Mouse (Mus musculus) kidney, embryonic 16.5 days (tissue): ENCODE data around the gene Cd5l. TPM values are rescaled to one million over a fixed set of nuclear protein-coding genes. Genes with fewer than 3 reads are reported as not detected.
"Not testable (repeated sequence)": the region's sequence is repeated elsewhere in the genome, so short reads cannot be mapped to it uniquely, and the experiment has no call there.

Experiments used
- ATAC-seq: fragments of 200-750 bp; cut with Nextera tagmentation; 2 replicates; pipeline ENCODE4 v1.8.0; 2017; ENCODE audit warnings: moderate TSS enrichment; ENCODE audit not compliant: low FRiP score, low TSS enrichment
- H3K27ac ChIP-seq: fragments of 300-500 bp; sonication (generic); 2 replicates; pipeline ENCODE4 v1.5.1; 2014; ENCODE audit warnings: low read length
- H3K27me3 ChIP-seq: fragments of 300-500 bp; sonication (generic); 2 replicates; pipeline ENCODE4 v1.6.1; 2014; ENCODE audit warnings: low read length, control low read depth, mixed read lengths; ENCODE audit not compliant: insufficient read depth
- H3K36me3 ChIP-seq: fragments of 300-500 bp; sonication (generic); 2 replicates; pipeline ENCODE4 v1.6.1; 2014; ENCODE audit warnings: low read length, control low read depth, mixed read lengths; ENCODE audit not compliant: insufficient read depth
- H3K4me1 ChIP-seq: fragments of 300-500 bp; sonication (generic); 2 replicates; pipeline ENCODE4 v1.6.1; 2014; ENCODE audit warnings: low read length, control low read depth, mixed read lengths; ENCODE audit not compliant: insufficient read depth
- H3K4me2 ChIP-seq: fragments of 300-500 bp; sonication (generic); replicated peaks from 2 replicates; pipeline ENCODE4 v1.6.1; 2014; ENCODE audit warnings: low read depth, low read length
- H3K4me3 ChIP-seq: fragments of 300-500 bp; sonication (generic); 2 replicates; pipeline ENCODE4 v1.5.1; 2014; ENCODE audit warnings: mild to moderate bottlenecking, low read length
- H3K9ac ChIP-seq: fragments of 300-500 bp; sonication (generic); replicated peaks from 2 replicates; pipeline ENCODE4 v1.6.1; 2014; ENCODE audit warnings: low read length
- H3K9me3 ChIP-seq: fragments of 300-500 bp; sonication (generic); 2 replicates; pipeline ENCODE4 v1.6.1; 2016; ENCODE audit warnings: low read length, control low read depth
- whole genome bisulfite sequencing: fragments of 180-500 bp; shearing (Covaris S2); extraction: QIAGEN DNeasy Blood & Tissue Kit; methylation state at CpG from one replicate; pipeline ENCODE4 v1.1.7; 2014; 5-methylcytosine and 5-hydroxymethylcytosine counted together
- polyA plus RNA-seq: library from polyadenylated mRNA; unstranded; fragments of >200 nt; fragmentation: Nextera tagmentation; extraction: Ambion mirVana; gene quantifications from 2 replicates; pipeline ENCODE4 v1.2.1, GENCODE M21; 2015

The Cd5l gene
- polyA plus RNA-seq = 0.31 and 0.59 TPM in 2 replicates

DNA sequence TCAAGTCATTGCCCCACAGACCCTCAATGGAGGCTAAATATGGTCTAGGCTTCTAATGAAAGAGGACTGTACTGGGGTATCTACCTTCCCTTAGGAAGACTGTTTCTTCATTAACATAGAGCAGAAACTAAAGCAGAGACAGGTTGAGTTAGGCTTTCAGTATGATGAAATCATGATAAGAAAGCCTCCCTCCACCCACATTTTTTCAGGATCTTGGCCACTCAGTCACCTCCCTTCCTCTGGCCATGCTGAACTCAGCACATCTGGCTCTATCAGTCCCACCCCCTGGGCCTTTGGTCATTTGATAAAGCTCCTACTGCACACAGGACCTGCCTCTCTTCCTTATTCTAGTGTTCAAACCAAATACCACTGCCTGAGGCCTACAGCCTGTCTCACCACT is at the start of gene Cd5l:
Gene Cd5l (plus strand): TSS at position 301 of the 400 bp plus-strand sequence.
- Histone ChIP-seq H3K27ac (no peak within 1 kb of the TSS), H3K36me3 (no peaks in the 10 kb centered on the region), H3K9me3 (no peaks in the 10 kb centered on the region), H3K9ac (no peak within 1 kb of the TSS), H3K4me1 (no peaks in the 10 kb centered on the region), H3K4me2 (no peak within 1 kb of the TSS), H3K4me3 (no peak within 1 kb of the TSS), H3K27me3 (no peaks in the 10 kb centered on the region)
- ATAC-seq = no peak

DNA sequence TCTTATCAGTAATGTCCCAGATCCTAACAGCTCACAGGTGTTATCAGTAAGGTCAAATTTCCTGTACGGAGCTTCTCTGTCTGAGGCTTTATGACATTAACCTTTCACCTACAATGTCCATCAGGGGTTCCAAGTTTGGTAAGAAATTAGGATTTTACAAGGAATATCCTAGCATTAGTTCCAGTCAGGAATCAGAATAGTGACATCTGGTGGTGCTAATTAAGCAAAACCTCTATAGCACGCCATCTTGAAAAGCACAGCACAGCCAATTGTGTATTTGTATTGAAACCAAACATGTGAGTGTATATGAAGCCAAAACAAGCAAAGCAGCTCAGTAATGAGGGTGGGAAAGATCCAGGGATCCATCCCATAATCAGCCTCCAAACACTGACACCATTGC is 47.8 kb upstream of the Cd5l start:
- no peaks in the 10 kb centered on the region for H3K9me3 ChIP-seq
- WGBS = 66% methylated on average over 2 of the region's 2 CpGs
- H3K27me3 ChIP-seq = no peaks in the 10 kb centered on the region
- H3K4me3 ChIP-seq = no peak overlapping the region
- H3K9ac ChIP-seq = no peak overlapping the region
- H3K36me3 ChIP-seq = no peaks in the 10 kb centered on the region
- H3K4me1 ChIP-seq = no peaks in the 10 kb centered on the region
- H3K27ac ChIP-seq = no peak overlapping the region
- ATAC-seq = no peak
- H3K4me2 ChIP-seq = no peak overlapping the region

DNA sequence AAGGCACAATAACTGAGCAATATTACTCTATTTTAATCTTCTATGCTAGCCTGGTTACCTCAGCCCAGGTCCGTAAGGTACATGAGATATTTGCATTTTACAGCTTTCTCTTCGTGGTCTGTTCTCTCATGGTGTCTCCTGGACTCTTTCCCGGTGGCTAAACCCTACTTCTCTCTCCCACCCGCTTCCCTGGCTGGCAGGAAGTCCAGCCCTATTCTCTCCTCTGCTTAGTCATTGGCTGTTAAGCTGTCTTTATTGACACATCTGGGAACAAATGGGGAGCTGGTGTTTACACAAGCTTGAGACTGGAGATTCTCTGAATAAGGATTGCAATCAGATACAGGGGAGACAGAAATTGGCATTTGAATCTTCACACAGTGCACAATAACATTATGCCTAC is 35.1 kb upstream of the Cd5l start:
- no peaks in the 10 kb centered on the region for H3K27me3 ChIP-seq
- WGBS = 42% methylated on average over 4 of the region's 4 CpGs

DNA sequence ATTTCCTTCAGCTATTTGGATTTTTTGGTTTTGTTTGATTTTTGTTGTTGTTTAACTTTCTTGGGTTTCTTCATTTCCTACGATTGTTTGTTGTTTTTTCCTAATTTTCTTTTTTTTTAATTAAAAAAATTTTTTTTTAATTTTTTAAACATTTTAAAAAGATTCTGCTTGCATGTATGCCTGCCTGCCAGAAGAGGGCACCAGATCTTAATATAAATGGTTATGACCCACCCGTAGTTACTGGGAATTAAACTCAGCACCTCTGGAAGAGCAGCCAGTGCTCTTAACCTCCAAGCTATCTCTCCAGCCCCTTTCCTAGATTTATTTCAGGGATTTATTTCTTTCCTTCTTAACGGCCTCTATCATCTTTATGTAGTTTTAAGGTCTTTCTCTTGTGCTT is 33.9 kb upstream of the Cd5l start:
- Histone ChIP-seq H3K27me3 (no peaks in the 10 kb centered on the region), H3K9ac (no peak overlapping the region), H3K36me3 (no peaks in the 10 kb centered on the region), H3K4me3 (no peak overlapping the region), H3K4me1 (no peaks in the 10 kb centered on the region), H3K9me3 (no peaks in the 10 kb centered on the region), H3K27ac (no peak overlapping the region), H3K4me2 (no peak overlapping the region)
- 19% methylated on average over 3 of the region's 3 CpGs for WGBS
- no peak for ATAC-seq

More for the DNA sequence above, 35.1 kb upstream of the Cd5l start:
- no peak overlapping the region for H3K27ac ChIP-seq
- H3K9me3 ChIP-seq = no peaks in the 10 kb centered on the region
- H3K4me3 ChIP-seq = no peak overlapping the region
- no peak for ATAC-seq
- no peaks in the 10 kb centered on the region for H3K4me1 ChIP-seq
- H3K9ac ChIP-seq = no peak overlapping the region
- no peaks in the 10 kb centered on the region for H3K36me3 ChIP-seq
- H3K4me2 ChIP-seq = no peak overlapping the region

DNA sequence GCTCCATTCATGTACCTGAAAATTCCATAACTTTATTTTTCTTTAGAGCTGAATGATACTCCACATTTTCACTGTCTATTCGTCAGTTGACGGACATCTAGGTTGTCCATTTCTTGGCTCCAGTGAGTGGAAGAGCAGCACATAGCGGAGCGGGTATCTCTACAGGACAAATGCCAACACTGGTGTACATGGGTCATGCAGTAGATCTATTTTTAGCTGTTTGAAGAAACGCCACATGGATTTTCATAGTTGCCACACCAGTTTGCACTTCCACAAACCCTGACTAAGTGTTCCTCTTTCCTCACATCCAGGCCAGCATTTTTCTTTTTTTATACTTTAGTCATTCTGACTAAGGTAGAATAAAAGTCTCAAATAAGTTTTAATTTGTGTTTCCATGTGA is 19.8 kb upstream of the Cd5l start:
- no peak for ATAC-seq
- Histone ChIP-seq H3K27ac (no peak overlapping the region), H3K9me3 (no peaks in the 10 kb centered on the region), H3K4me1 (no peaks in the 10 kb centered on the region), H3K4me3 (no peak overlapping the region), H3K36me3 (no peaks in the 10 kb centered on the region), H3K4me2 (no peak overlapping the region), H3K27me3 (no peaks in the 10 kb centered on the region), H3K9ac (no peak overlapping the region)
- WGBS = 84% methylated on average over 5 of the region's 5 CpGs

DNA sequence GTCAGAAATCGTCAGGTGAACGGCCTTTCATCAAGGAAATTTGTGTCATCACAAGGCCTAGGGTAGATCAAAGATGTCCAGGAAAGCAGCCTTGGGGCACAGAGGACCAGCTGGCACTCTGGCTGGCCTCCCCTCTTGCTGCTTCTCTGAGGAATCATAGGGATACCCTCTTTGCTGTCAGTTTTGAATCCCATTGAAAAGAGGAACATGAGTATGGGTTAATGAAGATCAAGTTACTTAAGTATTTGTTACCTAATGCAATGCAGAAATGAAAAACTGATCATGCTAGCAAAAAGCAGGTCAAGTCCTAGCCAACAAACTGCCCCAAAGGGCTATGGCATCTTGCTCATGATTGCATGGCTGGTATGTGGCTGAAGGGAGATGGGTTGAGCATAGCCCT is 6.7 kb upstream of the Cd5l start:
- H3K36me3 ChIP-seq, H3K4me3 ChIP-seq, H3K27me3 ChIP-seq, ATAC-seq, H3K4me2 ChIP-seq, H3K4me1 ChIP-seq, H3K9ac ChIP-seq, H3K27ac ChIP-seq, H3K9me3 ChIP-seq: not testable (repeated sequence)
- WGBS = 84% methylated on average over 2 of the region's 2 CpGs

DNA sequence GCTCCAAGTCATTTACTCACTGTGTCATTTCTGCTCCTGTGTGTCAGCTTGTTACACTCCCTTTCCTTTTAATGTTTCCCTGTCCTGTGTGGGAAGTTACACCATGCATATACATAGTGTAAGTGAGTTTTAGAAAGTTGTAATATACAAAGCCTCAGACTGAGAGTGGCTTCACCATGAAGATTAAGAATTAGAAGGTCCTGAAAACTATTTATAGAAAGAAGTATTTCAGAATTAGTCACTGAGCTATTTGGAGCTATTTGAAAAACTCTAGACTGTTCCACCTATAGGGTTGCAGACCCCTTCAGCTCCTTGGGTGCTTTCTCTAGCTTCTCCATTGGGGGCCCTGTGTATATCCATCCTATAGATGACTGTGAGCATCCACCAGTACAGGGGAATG is 1.5 kb downstream of the Cd5l start:
- no peaks in the 10 kb centered on the region for H3K9me3 ChIP-seq
- H3K4me3 ChIP-seq = no peak overlapping the region
- no peak overlapping the region for H3K4me2 ChIP-seq
- no peak for ATAC-seq
- no peaks in the 10 kb centered on the region for H3K4me1 ChIP-seq
- no peak overlapping the region for H3K9ac ChIP-seq
- H3K27me3 ChIP-seq = no peaks in the 10 kb centered on the region
- no peaks in the 10 kb centered on the region for H3K36me3 ChIP-seq
- H3K27ac ChIP-seq = no peak overlapping the region

DNA sequence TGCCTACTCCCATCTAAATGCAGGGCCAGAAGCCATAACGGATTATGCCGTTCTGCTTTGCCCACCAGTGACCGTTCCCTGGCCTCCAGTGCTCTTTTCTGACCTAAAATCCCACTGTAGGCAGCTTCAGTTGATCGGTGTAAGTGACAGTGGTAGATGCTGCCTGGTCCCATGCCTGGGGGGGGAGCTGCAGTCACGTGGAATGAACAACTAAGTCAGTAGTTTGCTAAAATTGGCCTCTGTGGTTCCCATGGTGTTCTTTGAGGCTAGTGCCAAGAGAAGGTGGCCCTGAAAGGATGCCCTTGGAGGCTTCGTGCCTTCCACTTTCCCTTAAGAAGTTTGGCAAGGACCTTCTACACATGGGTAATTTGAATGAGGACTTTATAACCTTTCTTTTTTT is 2.8 kb downstream of the Cd5l start:
- no peaks in the 10 kb centered on the region for H3K9me3 ChIP-seq
- no peaks in the 10 kb centered on the region for H3K27me3 ChIP-seq
- ATAC-seq = no peak
- no peak overlapping the region for H3K9ac ChIP-seq
- H3K4me3 ChIP-seq = no peak overlapping the region
- no peaks in the 10 kb centered on the region for H3K4me1 ChIP-seq
- H3K27ac ChIP-seq = no peak overlapping the region
- no peak overlapping the region for H3K4me2 ChIP-seq
- 84% methylated on average over 6 of the region's 6 CpGs for WGBS
- no peaks in the 10 kb centered on the region for H3K36me3 ChIP-seq

DNA sequence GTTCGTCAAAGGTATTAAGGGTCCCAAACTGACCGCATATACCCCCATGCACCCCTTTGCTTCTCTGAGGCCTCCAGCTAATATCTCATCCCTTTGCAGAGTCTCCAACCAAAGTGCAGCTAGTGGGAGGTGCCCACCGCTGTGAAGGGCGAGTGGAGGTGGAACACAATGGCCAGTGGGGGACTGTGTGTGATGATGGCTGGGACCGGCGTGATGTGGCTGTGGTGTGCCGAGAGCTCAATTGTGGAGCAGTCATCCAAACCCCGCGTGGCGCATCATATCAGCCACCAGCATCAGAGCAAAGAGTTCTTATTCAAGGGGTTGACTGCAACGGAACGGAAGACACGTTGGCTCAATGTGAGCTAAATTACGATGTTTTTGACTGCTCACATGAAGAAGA is 8.0 kb downstream of the Cd5l start:
- Histone ChIP-seq H3K36me3 (no peaks in the 10 kb centered on the region), H3K9ac (no peak overlapping the region), H3K4me1 (no peaks in the 10 kb centered on the region), H3K9me3 (no peaks in the 10 kb centered on the region), H3K4me3 (no peak overlapping the region), H3K27ac (no peak overlapping the region), H3K4me2 (no peak overlapping the region), H3K27me3 (no peaks in the 10 kb centered on the region)
- WGBS = 94% methylated on average over 14 of the region's 14 CpGs
- ATAC-seq = no peak

DNA sequence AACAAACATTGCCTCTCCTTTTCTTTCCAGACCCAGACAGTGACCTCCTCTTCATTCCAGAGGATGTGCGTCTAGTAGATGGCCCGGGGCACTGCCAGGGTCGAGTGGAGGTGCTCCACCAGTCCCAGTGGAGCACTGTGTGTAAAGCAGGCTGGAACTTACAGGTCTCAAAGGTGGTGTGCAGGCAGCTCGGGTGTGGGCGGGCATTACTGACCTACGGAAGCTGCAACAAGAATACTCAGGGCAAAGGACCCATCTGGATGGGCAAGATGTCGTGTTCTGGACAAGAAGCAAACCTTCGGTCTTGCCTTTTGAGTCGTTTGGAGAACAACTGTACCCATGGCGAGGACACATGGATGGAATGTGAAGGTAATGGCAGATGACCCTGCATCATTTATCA is 9.8 kb downstream of the Cd5l start:
- WGBS = 81% methylated on average over 10 of the region's 10 CpGs
- no peaks in the 10 kb centered on the region for H3K36me3 ChIP-seq
- H3K27ac ChIP-seq = no peak overlapping the region
- H3K4me1 ChIP-seq = no peaks in the 10 kb centered on the region
- H3K4me2 ChIP-seq = no peak overlapping the region
- H3K27me3 ChIP-seq = no peaks in the 10 kb centered on the region
- H3K9ac ChIP-seq = no peak overlapping the region
- no peak overlapping the region for H3K4me3 ChIP-seq
- H3K9me3 ChIP-seq = no peaks in the 10 kb centered on the region
- no peak for ATAC-seq

DNA sequence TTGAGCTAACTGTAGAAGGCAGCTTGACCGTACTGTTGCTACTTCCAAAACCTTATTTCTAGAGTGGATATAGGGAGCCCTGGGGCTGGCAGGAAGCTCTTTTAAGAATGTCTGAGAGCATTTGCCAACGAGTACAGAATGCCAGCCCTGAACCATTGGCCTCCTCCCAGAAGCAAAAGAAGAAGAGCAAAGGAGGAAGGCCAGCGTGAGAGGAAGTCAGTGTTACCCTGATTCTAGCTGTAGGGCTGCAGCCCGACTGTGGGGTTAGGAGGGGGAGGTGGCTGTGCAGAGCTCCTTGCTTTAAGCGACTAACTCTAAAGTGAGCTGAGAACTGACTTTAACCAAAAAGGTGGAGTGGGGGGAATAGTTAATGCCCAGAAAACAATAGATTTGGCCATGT is 11.5 kb downstream of the Cd5l start:
- H3K4me3 ChIP-seq = no peak overlapping the region
- no peak overlapping the region for H3K27ac ChIP-seq
- H3K4me2 ChIP-seq = no peak overlapping the region
- no peaks in the 10 kb centered on the region for H3K36me3 ChIP-seq
- 76% methylated on average over 5 of the region's 5 CpGs for WGBS
- H3K9me3 ChIP-seq = no peaks in the 10 kb centered on the region
- no peak overlapping the region for H3K9ac ChIP-seq
- ATAC-seq = no peak
- no peaks in the 10 kb centered on the region for H3K27me3 ChIP-seq
- no peaks in the 10 kb centered on the region for H3K4me1 ChIP-seq
